Mouse (Mus musculus) B cell, adult 2 months (primary cell): ENCODE data around the gene Kctd10.

ENCODE experiments used
- DNase-seq, 2 experiments: peaks; one replicate each; pipeline ENCODE4 v3.0.0; 2022

The Kctd10 gene

DNA sequence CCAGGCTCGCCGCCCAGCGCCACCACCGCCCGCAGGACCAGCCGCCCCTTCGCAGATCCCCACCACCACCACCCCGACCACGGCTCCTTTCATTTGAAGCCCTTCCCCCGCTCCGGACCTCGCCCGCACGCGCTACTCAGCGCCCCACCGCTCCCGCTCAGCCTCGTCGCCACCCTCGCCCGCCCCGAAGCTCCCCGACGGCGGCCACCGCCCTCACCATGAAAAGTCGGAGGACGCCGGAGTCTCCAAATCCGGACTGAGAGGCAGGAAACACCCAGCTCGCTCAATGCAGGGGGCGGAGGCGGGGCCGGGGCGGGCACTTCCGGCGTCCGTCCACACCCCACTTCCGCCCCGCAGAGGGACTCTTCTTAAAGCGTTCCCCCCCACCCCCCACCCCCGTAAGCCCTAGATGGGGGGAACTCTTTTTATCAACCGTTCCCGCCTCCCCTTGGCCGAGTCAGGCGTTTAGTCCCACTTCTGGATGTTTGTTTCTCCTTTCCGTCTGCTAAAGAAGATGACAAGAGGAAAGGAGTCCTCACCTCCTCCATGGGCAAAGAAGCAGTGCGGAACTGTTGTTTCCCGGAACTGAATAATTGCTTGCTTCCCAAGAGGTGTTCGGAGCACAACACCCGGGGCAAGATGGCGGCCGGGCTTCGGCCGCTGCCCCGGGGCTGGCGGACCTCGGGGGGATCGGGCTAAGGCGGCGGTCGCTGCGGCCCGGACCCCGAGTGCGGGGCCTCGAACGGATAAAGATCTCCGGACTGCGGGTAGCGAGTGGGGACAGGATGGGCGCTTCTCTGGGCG is at the start of gene Kctd10, which contains the start of gene Ube3b:
Gene Kctd10 (minus strand): TSS at position 300 of the 804 bp plus-strand sequence.
Gene Ube3b (plus strand): TSS at position 399 of the 804 bp plus-strand sequence.
- peak; percentile 83 to 86 for DNase-seq

DNA sequence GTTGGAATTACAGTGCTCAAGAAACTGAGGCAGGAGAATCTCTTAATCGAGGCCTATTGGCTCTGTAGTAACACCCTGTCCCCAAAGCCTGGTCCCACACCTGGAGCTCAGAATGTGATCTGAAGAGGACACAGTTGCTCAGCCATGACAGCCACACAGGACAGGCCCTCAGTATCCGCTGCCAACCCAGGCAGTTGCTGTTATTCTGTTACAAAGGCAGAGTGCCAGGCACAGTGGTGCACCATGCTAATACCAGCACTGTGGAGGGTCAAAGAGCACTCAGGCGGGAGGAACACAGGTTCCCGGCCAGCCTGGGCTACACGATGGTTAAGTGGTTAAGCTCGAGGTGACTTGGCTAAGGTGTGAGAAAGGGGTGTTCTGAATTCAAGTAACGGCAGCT is 49.5 kb upstream of the Kctd10 start:
- no peak for DNase-seq

DNA sequence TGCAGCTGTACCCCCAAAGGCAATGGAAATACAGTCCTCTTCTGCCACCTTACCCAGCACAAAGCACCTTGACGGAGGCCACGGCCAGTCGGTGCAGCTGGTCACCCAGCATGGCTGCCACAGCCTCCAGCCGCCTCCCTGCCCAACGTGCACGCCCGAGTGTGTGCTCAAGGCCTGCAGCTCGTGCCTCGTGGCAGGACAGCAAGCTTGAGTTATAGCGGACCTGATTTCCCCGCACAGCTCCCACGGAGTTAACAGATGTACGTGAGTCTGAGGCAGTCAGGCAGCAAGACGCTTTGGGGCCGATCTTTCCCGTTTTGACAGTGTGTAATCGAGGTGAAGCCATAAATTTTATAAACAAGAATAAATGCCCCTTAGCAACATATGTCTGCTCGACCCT is 48.3 kb upstream of the Kctd10 start:
- no peak for DNase-seq

DNA sequence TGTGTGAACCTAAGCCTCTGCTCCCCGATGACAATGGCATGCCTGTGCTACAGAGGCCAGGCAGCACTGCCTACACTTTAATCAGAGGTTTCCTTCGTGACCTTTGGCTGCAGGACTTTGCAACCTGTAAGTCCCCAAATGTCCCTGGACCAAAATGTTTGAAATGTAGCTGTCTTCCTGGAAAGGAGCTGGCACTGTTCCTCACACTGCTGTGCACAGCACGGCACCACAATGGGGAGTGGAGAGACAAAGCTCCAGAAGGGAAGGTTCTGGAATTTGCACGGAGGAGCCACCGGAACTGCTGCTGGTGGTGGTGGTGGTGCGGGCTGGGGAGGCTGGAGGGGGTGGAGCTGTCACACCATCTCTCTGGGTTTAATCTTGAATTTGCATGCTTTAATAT is 46.4 kb upstream of the Kctd10 start:
- no peak for DNase-seq

DNA sequence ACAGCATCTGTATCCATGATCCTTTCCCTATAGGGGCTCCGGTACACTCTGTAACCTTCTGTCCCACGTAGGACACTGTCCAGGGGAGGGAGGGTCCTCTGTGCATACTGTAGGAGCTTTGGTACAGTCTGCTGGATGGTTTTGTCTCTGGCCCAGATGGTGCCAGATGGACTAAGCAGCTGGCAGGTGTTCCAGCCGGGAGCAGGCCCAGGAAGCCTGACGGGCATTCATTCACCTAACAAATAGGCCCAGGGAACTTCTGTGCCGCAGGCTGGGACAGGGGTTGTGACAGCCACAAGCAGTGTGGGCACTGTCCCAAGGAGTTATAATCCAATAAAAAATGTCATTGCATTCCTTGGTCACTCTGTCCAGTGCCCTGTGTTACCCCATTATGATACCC is 43.7 kb upstream of the Kctd10 start:
- DNase-seq = no peak

DNA sequence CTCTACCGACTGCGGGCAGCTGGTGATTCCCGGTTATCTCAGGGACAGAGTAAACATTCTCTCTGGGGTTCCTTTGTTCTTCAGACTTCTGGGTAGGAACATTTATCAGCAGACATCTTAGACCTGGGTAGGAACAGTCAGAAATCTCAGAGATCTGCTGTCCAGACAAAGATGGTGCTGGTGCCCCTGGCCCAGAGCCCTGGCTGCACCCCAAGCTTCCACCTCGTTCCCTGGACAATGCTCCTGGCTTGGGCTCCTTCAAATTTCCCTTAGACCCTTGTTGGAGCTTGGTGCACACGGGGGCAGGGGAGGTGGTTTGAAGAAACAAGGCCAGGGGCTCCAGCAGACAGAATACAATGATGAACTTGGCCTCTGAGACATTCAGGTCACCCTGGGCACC is 42.3 kb upstream of the Kctd10 start:
- DNase-seq = no peak

DNA sequence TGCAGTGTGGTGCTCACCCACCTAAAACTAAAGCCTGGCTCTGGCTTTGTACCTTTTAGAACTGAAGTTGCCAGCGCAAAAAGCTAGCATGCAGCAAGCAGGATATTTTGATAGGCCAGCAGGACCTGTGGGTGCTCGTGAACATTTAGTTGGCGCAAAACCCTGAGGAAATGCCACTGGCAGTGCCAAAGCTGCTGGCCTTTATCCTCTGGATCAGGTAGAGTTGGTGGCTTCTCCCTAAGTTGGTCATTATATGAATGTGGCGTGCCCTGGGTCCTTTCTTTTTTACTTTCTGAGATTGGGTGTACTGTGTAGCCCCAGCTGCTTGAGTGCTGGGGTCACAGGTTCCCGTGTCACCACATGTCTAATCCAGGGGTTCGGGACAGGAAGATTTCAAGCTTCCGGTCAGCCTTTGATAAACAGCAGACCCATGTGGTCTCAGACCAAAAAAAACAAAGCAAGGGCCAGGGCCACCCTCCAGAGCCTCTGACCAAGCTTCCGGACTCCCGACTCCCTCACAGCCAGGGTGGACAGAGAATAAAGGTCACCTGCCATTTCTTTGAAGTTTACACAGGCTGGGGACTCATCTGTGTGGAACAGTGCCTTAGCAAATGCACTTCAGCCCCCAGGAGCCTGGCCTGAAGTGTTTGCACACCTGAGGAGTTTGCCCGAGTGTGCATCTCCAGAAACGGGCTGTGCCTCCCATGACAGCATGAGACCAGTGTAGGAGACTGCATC is 41.4 kb upstream of the Kctd10 start:
- DNase-seq = no peak

DNA sequence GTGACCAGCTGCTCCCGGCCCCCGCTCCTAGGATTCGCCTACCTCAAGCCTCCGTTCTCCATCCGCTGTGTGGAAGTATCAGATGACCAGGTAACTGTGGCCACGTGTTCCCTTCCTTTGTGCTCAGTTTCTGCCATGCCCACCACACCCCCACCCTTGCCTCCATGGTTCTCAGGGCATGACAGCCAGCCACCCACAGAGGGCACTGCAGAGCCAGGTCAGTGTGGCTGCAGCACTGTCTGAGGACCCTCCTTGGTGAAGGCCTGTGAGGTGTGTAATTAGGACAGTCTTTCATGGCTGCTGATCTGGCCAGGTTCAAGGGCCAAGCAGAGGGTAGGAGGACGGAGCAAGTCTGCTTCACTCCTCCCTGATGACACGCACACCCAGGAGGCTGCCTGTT is 38.2 kb upstream of the Kctd10 start:
- peak in 1 of 2 experiments; percentile 11 for DNase-seq

DNA sequence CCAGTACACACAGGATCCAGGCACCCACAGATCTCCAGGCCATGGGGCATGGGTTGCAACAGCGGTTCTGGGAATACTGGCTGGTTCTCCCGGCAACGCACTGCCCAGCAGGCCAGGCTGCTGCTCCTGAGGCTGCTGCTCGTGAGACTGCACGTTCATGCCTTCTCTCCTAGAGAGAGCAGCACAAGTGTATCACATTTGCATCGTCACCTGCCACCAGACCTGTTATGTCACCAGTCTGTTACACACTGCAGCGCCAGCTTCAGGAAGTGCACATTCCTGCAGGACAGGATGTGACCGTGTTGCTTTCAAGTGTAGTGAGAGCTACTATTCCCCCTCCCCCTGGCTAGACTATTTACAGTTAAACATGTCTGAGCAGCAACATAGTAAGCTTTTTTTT is 36.5 kb upstream of the Kctd10 start:
- DNase-seq = no peak

DNA sequence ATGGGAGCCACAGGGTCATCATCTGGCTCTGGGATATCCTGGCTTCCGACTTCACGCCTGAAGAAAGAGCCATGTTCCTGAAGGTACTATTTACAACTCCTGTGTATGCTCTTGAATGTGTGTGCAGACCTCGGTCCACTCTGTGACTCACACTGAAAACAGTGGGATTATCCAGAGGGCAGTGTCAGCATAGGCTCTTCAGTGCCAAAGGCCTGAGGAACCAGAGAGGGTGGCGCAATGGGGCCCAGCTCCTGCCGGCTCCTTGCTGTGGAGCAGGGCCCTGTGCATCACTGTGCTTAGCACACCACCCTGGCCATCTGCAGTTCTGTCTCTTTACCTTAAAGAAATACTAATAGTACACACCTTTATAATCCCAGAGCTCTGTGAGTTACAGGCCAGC is 35.3 kb upstream of the Kctd10 start:
- no peak for DNase-seq

DNA sequence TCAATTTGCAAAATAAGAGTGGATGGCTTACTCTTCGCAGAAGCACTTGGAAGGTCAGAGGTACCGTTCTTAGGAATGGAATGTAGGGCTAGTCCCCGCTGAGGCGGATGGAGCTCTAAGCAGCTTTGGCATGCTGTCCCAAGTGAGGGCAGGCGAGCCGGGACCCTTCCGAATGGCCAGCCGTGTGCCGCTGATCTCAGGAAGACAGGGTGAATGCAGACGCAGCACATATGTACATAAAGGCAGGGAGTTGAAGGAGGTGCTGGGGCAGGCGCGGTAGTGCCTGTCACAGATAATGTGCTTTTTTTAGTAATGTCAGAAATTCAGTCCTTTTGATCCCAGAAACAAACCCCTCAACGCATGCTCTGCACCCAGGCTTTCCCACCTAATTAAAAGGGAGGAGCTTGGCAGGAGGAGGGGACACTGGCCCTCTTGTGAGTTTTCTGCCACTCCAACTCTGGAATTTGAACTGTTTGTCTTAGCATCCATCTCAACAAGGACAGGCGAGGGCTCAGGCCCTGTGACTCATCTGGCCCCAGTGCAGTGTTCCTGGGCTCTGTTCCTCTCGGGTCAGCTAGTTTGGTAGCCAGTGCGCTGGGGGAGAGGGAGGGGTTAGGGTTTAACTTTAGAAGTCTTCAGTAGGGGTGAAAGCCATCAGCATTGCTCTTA is 32.9 kb upstream of the Kctd10 start:
- no peak for DNase-seq

DNA sequence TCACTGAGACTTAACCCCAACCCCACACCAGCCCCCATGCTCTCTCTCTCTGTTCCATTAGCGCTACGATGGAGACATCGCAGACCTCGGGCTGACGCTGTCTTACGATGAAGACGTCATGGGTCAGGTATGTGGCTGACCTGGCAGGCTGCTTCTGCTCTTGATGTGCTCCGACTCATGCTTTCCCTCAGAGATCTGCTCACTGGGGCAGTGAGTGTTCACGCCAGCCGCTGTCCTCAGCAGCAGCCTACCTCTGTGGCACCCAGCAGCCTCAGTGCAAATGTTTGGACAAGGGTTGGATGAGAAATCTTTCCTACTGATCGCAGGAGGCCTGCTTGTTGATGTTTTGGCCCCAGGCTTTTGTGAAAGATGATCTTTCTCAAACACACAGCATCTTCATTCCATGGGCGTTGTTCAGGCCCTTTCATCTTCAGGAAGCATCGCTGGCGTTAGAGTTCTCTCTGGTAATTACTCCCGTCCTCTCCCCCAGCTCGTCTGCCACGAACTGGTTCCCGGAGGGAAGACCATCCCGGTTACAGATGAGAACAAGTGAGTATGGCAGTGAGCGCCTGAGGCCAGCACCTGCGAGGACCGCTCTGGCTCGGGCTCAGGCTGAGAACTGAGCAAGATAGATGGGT is 32.2 kb upstream of the Kctd10 start:
- DNase-seq = no peak

DNA sequence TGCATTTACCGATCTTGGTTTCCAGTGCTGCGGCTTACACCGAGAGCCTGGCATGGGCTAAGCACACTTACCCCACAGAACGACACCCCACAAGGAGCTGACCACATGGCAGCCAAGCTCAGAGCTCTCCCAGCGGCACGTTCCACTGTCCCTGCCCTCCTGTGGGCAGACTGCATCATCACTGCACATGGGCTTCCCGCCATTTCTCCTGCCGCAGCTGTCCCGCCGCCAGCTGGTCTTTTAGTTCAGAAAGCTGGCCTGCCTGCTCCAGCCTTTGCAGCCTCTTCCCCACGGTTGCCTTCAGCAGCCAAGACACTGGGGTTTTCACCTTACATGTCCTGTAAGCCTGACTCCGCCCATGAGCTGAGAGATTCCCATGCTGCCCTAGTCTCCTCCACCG is 30.1 kb upstream of the Kctd10 start:
- no peak for DNase-seq

DNA sequence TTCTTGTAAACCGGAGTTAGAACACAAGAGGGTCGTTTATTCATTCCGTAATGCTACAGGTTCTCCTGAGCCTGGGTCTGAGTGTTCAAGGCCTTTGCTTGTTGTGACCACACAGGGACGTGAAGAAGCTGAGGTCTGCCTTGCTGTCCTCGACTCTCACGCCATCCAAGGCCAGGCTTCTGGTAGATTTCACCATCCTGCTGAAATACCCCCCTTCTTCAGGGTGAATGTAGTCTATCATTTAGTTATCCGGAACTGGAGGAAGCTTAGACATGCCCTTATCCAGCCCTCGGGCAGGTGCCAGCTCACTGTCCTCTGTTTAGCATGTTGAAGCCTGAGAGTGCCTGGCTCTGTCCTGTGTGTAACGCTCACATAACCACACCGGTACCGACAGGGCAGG is 28.5 kb upstream of the Kctd10 start:
- no peak for DNase-seq

DNA sequence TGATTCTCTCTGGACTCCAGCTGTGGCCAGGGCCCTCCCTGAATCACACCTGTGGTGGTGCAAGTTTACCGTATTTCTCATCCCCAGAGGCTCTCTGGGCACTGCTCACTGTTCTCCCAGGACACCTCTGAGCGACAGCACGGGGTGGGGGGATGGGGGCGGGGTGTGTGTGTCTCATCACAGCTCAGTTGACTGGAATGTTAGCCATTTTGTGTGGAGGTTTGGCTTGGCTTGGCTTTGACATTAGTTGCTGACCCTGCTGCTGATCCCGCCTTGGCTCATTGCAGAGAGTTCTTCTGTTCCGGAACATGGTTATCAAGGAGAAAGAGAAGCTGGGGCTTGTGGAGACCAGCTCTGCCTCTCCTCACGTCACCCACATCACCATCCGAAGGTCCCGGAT is 27.5 kb upstream of the Kctd10 start:
- no peak for DNase-seq

DNA sequence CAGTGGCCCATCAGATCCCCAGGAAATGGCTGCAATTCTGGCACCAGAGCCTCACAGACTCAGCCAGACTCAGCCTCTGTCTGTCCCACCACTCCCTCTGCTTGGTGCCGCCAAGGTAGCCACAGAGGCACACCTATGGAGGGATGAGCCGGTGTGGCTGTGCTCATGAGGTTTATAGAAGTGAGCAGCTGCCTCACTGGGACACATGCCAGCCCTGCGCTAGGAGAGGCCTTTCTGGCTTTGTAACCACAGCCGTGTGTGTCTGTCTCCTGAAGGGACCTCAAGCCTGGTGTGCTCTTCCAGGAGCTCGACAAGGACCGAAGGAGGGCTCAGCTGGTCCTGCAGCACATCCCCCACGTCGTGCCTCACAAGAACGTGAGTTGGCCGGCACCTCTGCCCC is 27.0 kb upstream of the Kctd10 start:
- DNase-seq = no peak

DNA sequence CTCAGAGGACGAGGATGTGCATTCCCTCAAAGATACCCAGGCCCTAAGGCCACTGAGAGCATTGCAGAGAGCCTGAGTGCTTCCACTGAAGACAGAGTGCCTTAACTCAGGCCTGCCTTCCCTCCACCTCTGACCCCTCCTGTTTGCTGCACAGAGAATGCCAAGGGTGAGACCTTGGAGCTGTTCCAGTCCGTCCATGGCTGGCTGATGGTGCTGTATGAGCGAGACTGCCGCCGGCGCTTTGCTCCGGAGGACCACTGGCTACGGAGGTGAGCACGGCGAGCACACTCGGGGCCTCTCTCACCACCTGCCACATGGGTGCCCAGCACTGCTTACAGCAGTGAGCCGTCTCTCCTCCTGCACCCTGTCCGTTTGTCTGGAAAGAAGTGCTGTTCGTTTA is 26.3 kb upstream of the Kctd10 start:
- DNase-seq = no peak

DNA sequence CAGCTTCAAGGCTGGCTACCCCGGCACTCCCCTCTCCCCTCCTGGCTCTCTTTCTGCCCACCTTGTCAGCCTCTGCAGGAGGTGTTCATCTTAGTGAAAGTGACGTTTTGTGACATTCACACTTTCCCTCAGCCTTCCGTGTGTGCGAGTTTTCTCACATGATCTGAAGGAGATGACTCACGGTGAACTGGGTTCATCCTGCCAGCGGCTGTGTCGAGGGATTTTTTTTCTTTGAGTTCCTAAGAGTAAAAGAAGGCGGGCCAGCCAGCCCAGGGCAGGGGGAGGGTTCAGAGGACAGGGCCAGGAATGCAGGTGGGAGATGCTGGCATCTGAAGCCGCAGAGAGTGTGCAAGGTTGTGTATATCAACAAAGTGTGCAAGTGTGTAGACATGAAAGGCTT is 12.9 kb upstream of the Kctd10 start:
- no peak for DNase-seq

DNA sequence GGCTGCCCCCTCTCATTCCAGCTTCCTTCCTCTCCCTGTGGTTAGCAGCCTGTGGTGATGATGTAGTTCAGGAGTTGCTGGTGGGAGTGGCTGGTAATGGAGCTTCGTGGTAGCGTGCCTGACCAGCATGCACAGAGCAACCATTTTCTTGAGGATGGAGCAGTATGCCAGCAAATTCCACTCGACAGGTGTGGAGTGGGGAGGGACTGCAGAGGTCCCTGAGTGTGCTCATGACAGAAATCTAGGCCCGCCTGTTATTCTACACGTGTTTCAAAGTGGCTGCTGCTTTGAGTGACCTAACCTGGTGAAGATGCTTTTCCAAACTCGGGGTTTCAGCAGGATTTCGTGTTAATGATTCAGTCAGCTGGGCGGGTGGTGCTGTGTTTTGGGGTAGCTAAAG is 4.1 kb upstream of the Kctd10 start:
- DNase-seq = no peak

DNA sequence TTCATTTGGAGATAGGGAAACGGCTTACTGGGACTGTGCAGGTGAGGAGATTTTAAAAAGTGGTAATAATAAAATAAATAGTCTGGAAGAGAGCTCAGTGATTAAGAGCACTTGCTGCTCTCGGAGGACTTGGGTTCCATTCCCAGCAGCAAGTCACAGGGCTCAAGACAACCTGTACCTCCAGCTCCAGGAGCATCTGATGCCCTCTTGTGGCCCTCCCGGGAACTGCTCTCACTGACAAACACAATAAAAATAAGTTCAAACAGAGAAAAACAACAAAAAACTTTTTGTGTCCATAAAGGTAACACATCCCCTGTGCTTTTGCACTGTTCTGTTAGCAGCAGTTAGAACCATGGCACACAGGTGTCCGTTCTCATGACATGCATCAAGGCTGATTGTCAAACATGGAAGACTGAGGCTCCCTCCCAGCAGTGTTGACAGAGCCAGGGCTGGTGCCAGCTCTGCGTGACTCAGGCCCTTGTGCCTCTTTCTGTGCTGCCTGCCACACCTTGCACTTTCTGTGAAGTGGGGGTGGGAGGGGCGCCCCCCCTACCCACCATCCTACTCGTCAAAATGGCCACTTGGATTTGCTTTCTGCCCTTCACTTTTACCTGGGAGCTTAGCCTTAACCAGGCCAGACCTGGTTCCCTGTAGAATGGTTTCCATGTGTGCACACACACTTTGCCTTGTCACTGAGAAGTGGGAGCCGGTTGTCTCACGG is 3.0 kb upstream of the Kctd10 start:
- peak; percentile 81 to 84 for DNase-seq

DNA sequence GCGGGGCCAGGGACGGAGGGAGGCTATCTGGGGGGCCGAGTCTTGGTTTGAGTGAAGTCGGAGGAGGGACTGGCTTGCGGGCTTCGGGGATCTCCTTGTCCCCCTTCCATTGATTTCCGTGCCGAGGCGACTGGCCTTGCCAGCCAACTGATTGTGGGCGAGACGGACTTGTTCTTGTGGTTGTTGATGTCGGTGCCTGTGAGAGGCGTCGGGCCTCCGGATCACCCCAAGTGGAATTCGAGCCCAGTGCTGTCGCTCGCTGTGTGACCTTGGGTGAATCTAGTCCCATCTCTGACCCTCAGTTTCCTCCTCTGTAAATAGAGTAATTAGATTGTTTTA is 674 bp upstream of the Kctd10 start:
- DNase-seq = no peak

DNA sequence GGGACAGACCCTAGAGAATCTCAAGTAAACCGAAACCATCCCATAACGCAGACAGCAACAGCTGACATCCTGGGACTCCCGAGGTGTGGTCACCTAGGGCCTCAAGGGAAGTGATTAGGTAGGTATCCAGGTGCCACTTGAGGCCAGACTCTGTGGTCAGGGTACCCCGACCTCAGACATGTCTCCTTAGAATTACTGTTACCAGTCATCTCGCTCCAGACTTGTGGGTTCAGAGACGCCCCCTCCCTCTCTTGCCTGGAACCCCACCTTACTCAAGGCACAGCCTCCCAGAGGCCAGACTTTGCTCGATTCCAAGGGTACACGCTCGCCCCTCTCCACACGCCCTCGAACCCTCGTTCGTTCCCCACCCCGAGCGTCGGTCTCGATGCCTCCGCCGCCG is 545 bp downstream of the Kctd10 start:
- DNase-seq = peak; percentile 50 to 51

DNA sequence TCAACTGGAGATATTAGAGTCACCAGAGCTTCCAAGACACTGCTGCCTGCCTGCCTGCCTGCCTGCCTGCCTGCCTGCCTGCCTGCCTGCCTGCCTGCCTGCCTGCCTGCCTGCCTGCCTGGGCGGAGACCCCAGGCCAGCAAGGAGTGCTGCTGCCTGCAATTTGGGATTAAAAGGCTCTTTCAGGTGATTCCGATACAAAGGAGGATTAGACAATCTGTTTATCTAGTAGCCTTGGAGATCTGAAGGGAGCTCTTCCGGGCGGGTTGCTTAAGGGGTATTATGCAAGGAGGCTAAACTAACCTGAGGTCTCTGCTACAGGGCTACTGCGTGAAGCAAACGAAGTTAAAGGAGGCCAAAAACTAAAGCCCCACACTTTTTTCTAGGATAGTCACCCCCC is 1.4 kb downstream of the Kctd10 start:
- DNase-seq = peak in 1 of 2 experiments; percentile 21
